Mouse (Mus musculus) lung, postnatal 0 days (tissue): ENCODE results near the gene Dgkb.

Source experiments
- CTCF ChIP-seq: IDR thresholded peaks from 2 replicates; pipeline ENCODE4 v1.5.1; 2016; ENCODE audit warnings: antibody characterized with exemption, mild to moderate bottlenecking
- EP300 ChIP-seq: IDR thresholded peaks from 2 replicates; pipeline ENCODE4 v1.6.1; 2016; ENCODE audit warnings: antibody characterized with exemption, mild to moderate bottlenecking, control low read depth

- TF ChIP-seq EP300 (no peak), CTCF (no peak)
Measured at GRCm38 (mm10) chr12:38397754-38398312, 580.3 kb downstream of the Dgkb start.
